Mouse (Mus musculus) limb, embryonic 11.5 days (tissue): ENCODE data around the gene Lsm14a. TPM values are rescaled to one million over a fixed set of nuclear protein-coding genes. Genes with fewer than 3 reads are reported as not detected.
A peak's percentile ranks its signal among the peaks of the same experiment; 100 is the strongest.

Experiments
- ATAC-seq: fragments of 200-750 bp; cut with Nextera tagmentation; 2 replicates; pipeline ENCODE4 v1.8.0; 2017; ENCODE audit warnings: low read depth; ENCODE audit not compliant: insufficient number of reproducible peaks, low FRiP score, low TSS enrichment
- DNase-seq: peaks from one replicate; pipeline ENCODE4 v3.0.0-alpha.2; 2015; ENCODE audit warnings: low spot score
- H3K27ac ChIP-seq: fragments of 300-500 bp; sonication (generic); replicated peaks from 2 replicates; pipeline ENCODE4 v1.5.1; 2014; ENCODE audit warnings: low read depth, mild to moderate bottlenecking, low read length
- H3K27me3 ChIP-seq: fragments of 300-500 bp; sonication (generic); 2 replicates; pipeline ENCODE4 v1.6.1; 2014; ENCODE audit warnings: mild to moderate bottlenecking, low read length, mixed read lengths; ENCODE audit not compliant: control insufficient read depth, insufficient read depth
- H3K36me3 ChIP-seq: fragments of 300-500 bp; sonication (generic); 2 replicates; pipeline ENCODE4 v1.6.1; 2014; ENCODE audit warnings: mild to moderate bottlenecking, low read length, moderate library complexity, mixed read lengths; ENCODE audit not compliant: control insufficient read depth, insufficient read depth
- H3K4me1 ChIP-seq: fragments of 300-500 bp; sonication (generic); 2 replicates; pipeline ENCODE4 v1.6.1; 2014; ENCODE audit warnings: low read length, mixed read lengths; ENCODE audit not compliant: control insufficient read depth, insufficient read depth
- H3K4me2 ChIP-seq: fragments of 300-500 bp; sonication (generic); 2 replicates; pipeline ENCODE4 v1.6.1; 2014; ENCODE audit warnings: low read depth, mild to moderate bottlenecking, moderate library complexity; ENCODE audit not compliant: severe bottlenecking
- H3K4me3 ChIP-seq: fragments of 300-500 bp; sonication (generic); 2 replicates; pipeline ENCODE4 v1.5.1; 2014; ENCODE audit warnings: low read depth, low read length
- H3K9ac ChIP-seq: fragments of 300-500 bp; sonication (generic); 2 replicates; pipeline ENCODE4 v1.6.1; 2014; ENCODE audit warnings: mild to moderate bottlenecking, low read length
- H3K9me3 ChIP-seq: fragments of 300-500 bp; sonication (generic); 2 replicates; pipeline ENCODE4 v1.6.1; 2016; ENCODE audit warnings: low read length; ENCODE audit not compliant: control insufficient read depth
- WGBS: fragments of 180-500 bp; shearing (Covaris S2); extraction: QIAGEN DNeasy Blood & Tissue Kit; methylation state at CpG from one replicate; pipeline ENCODE4 v1.1.7; 2014; 5-methylcytosine and 5-hydroxymethylcytosine counted together
- polyA plus RNA-seq: library from polyadenylated mRNA; unstranded; fragments of >200 nt; fragmentation: Nextera tagmentation; extraction: Ambion mirVana; gene quantifications from 2 replicates; pipeline ENCODE4 v1.2.1, GENCODE M21; 2014

Gene Lsm14a
- polyA plus RNA-seq = 65.5 and 70.5 TPM in 2 replicates

DNA sequence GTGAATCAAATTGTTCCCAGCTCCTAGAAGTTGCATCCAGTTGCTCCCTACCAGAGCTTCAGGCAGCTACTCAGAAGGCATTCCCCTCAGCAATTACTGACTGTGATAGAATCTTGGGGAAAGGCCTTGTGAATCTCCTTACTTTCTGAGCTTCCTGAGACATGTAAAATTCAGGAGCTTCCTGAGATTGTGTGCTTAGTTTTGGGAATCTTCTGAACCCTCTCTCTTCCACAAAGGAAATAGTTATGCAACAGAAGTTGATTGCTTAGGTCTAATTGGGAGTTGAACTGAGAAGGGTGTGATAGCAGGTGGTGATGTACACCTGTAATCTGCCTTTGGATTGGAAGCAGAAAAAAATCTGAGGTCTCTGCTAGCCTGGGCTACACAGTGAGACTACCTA, at the start of gene Lsm14a:
Lsm14a (minus strand) TSS at position 101 of the 400 bp plus-strand sequence.
- ATAC-seq (no peak), DNase-seq (no peak)
- H3K27me3 ChIP-seq = no peaks in the 10 kb centered on the region
- H3K27ac ChIP-seq = no peak within 1 kb of the TSS
- no peak within 1 kb of the TSS for H3K9ac ChIP-seq
- no peaks in the 10 kb centered on the region for H3K9me3 ChIP-seq
- H3K4me2 ChIP-seq = no peak within 1 kb of the TSS
- 0 out of 2 replicates have a peak, but pooled peaks cover 2% of the 10 kb centered on the region for H3K4me1 ChIP-seq
- no peak within 1 kb of the TSS for H3K4me3 ChIP-seq
- no peaks in the 10 kb centered on the region for H3K36me3 ChIP-seq

- Histone ChIP-seq H3K4me2 (no peak overlapping the region), H3K27ac (no peak overlapping the region), H3K4me1 (no peaks in the 10 kb centered on the region), H3K4me3 (no peak overlapping the region), H3K27me3 (no peaks in the 10 kb centered on the region), H3K9ac (no peak overlapping the region), H3K36me3 (no peaks in the 10 kb centered on the region), H3K9me3 (no peaks in the 10 kb centered on the region)
- WGBS = 42% methylated on average over 6 of the region's 6 CpGs
- DNase-seq (no peak), ATAC-seq (no peak)
Measured at GRCm38 (mm10) chr7:34438903-34439302, 45.8 kb upstream of the Lsm14a start.

GRCm38 (mm10) chr7:34433597-34433996, 40.5 kb upstream of the Lsm14a start:
- ATAC-seq (no peak), DNase-seq (no peak)
- no peaks in the 10 kb centered on the region for H3K4me1 ChIP-seq
- 59% methylated on average over 1 of the region's 1 CpGs for WGBS
- no peak overlapping the region for H3K9ac ChIP-seq
- H3K4me3 ChIP-seq = no peak overlapping the region
- no peaks in the 10 kb centered on the region for H3K9me3 ChIP-seq
- H3K4me2 ChIP-seq = no peak overlapping the region
- H3K27ac ChIP-seq = no peak overlapping the region
- H3K36me3 ChIP-seq = no peaks in the 10 kb centered on the region
- no peaks in the 10 kb centered on the region for H3K27me3 ChIP-seq

DNA sequence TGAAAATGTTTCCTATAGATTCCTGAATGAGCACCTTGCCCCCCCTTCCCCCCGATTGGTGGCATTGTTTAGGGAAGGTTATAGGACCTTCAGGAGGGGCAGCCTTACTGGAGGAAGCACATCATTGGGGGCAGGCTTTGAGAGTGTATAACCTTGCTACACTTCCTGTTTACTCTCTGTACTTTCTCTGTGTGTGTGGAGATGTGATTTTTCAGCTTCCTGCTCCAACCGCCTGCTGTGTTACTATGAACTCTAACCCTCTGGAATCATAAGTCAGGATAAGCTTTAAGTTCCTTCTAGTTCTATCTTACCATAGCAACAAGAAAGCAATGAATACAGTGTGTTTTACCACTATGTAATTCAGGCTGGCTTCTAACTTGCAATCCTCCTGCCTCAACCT, 28.1 kb upstream of the Lsm14a start:
- Histone ChIP-seq H3K4me1 (no peaks in the 10 kb centered on the region), H3K27me3 (no peaks in the 10 kb centered on the region), H3K4me3 (no peak overlapping the region), H3K9ac (no peak overlapping the region), H3K36me3 (no peaks in the 10 kb centered on the region), H3K9me3 (no peaks in the 10 kb centered on the region), H3K27ac (no peak overlapping the region), H3K4me2 (no peak overlapping the region)
- DNase-seq (no peak), ATAC-seq (no peak)
- WGBS = 80% methylated on average over 2 of the region's 2 CpGs

DNA sequence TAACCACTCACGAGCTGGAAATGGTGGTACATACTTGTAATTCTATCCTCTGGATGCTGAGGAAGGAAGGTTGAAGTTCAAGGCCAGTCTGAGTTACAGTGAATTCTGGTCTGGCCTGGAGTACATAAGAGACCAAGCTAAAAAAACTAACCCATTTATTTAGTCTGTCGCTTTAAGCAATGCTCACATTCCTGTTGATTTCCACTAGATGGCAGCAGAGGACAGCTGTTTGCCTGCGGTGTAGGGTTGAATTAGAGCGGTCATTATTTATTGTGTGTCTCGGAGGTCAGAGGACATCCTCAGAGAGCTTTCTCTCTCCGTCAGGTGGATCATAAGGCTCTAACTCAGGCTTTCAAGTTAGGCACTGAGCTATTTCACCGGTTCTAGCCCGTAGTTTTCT, 14.4 kb upstream of the Lsm14a start:
- H3K4me1 ChIP-seq = no peaks in the 10 kb centered on the region
- no peak overlapping the region for H3K27ac ChIP-seq
- DNase-seq (peak; percentile 79), ATAC-seq (no peak)
- no peaks in the 10 kb centered on the region for H3K27me3 ChIP-seq
- H3K9ac ChIP-seq = no peak overlapping the region
- no peaks in the 10 kb centered on the region for H3K36me3 ChIP-seq
- H3K9me3 ChIP-seq = no peaks in the 10 kb centered on the region
- no peak overlapping the region for H3K4me3 ChIP-seq
- H3K4me2 ChIP-seq = no peak overlapping the region
- 8% methylated on average over 8 of the region's 8 CpGs for WGBS

DNA sequence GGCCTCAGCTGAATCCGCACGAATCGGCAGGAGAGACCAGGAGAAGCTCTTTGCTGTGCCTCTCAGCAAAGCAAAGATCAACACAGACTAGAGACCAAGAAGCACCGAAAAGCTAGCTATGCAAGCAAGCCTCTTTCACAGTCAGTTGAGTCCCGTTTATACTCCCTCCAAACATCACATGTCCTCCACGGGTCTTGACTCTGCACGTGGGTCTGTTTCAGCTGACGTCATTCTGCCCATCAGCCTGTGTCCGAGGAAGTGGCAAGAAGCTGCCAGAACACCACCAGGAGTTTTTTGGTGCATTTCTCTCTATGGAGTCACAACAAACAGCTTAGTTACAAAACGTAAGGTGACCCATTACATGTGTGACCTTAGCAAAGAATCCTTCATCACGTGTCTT, 10.8 kb upstream of the Lsm14a start:
- H3K9ac ChIP-seq = no peak overlapping the region
- H3K4me3 ChIP-seq = no peak overlapping the region
- H3K4me1 ChIP-seq = no peaks in the 10 kb centered on the region
- H3K4me2 ChIP-seq = no peak overlapping the region
- DNase-seq (no peak), ATAC-seq (no peak)
- H3K36me3 ChIP-seq = no peaks in the 10 kb centered on the region
- no peaks in the 10 kb centered on the region for H3K9me3 ChIP-seq
- 78% methylated on average over 11 of the region's 11 CpGs for WGBS
- no peaks in the 10 kb centered on the region for H3K27me3 ChIP-seq
- no peak overlapping the region for H3K27ac ChIP-seq

DNA sequence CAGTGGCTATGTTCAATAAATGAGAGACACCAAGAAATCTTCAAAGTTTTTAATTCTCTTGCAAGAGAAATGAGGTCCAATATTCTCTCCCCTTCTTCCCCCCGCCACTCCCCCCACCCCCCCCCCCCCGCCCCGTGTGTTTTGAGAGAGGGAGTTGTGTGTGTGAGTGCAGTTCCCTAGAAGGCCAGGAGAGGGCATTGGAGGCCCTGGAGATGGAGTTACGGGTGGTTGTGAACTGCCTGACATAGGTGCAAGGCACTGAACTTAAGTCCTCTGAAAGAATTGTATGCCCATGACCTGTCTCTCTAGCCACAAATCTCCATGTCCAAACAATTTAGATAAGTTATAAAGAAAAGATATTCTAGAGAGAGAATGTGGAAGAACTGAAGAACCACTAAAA, 7.0 kb upstream of the Lsm14a start:
- no peak overlapping the region for H3K4me3 ChIP-seq
- no peak overlapping the region for H3K9ac ChIP-seq
- H3K27ac ChIP-seq = no peak overlapping the region
- WGBS = 68% methylated on average over 2 of the region's 4 CpGs
- H3K27me3 ChIP-seq = no peaks in the 10 kb centered on the region
- H3K36me3 ChIP-seq = no peaks in the 10 kb centered on the region
- no peak overlapping the region for H3K4me2 ChIP-seq
- no peak for ATAC-seq
- DNase-seq = peak; percentile 30
- H3K9me3 ChIP-seq = no peaks in the 10 kb centered on the region
- no peaks in the 10 kb centered on the region for H3K4me1 ChIP-seq

- Histone ChIP-seq H3K4me2 (no peak overlapping the region), H3K9me3 (no peaks in the 10 kb centered on the region), H3K4me3 (no peak overlapping the region), H3K36me3 (no peaks in the 10 kb centered on the region), H3K9ac (no peak overlapping the region), H3K4me1 (no peaks in the 10 kb centered on the region), H3K27me3 (no peaks in the 10 kb centered on the region), H3K27ac (no peak overlapping the region)
- 81% methylated on average over 5 of the region's 5 CpGs for WGBS
- ATAC-seq (no peak), DNase-seq (no peak)
Measured at GRCm38 (mm10) chr7:34398831-34399230, 5.7 kb upstream of the Lsm14a start.

- H3K27ac ChIP-seq = no peak overlapping the region
- H3K4me3 ChIP-seq = no peak overlapping the region
- H3K27me3 ChIP-seq = no peaks in the 10 kb centered on the region
- no peak for DNase-seq
- no peak for ATAC-seq
- no peak overlapping the region for H3K4me2 ChIP-seq
- no peaks in the 10 kb centered on the region for H3K4me1 ChIP-seq
- H3K36me3 ChIP-seq = no peaks in the 10 kb centered on the region
- no peak overlapping the region for H3K9ac ChIP-seq
- no peaks in the 10 kb centered on the region for H3K9me3 ChIP-seq
- 79% methylated on average over 3 of the region's 3 CpGs for WGBS
Measured at GRCm38 (mm10) chr7:34396791-34397190, 3.7 kb upstream of the Lsm14a start.
